In genomic region chr6:124399738-124400137, GRCm38 (mm10) we compare ENCODE assay signal across 23 mouse cellular contexts.
"Had no signal": no experiment of that assay in that cellular context is flagged by ENCODE, and none has a peak within 500 bp of the region (broad histone marks: within the 10 kb centered on the region; RNA-seq: fewer than 3 reads in every experiment).

No protein-coding gene starts in this region.

- DNase-seq: kidney, adult 18-20 months; kidney, adult 9 months; kidney, postnatal 14 days; layer of hippocampus, adult 9-11 months; liver; liver, postnatal 0 days; lung, embryonic 14.5 days; right cerebral cortex, postnatal 14 days; right cerebral cortex, postnatal 4 days; thymus, postnatal 25 days had no signal

- H3K27me3 ChIP-seq: limb, embryonic 13.5 days; megakaryocyte, embryonic 14.5 days; midbrain, embryonic 13.5 days; neural tube, embryonic 13.5 days had no signal

- H3K27ac ChIP-seq: layer of hippocampus, adult 2 months; limb, embryonic 10.5 days; limb, embryonic 13.5 days; liver, embryonic 14.5 days; macrophage; midbrain, embryonic 10.5 days; midbrain, embryonic 13.5 days; neural tube, embryonic 13.5 days had no signal

- H3K4me2 ChIP-seq: limb, embryonic 13.5 days; lung, embryonic 14.5 days; midbrain, embryonic 13.5 days; neural tube, embryonic 13.5 days had no signal

- ATAC-seq: intestine, embryonic 16.5 days; liver, postnatal 0 days; lung, postnatal 0 days; midbrain, embryonic 13.5 days; midbrain, embryonic 16.5 days had no signal

- H3K9me3 ChIP-seq: limb, embryonic 10.5 days; limb, embryonic 13.5 days; midbrain, embryonic 10.5 days; midbrain, embryonic 13.5 days; neural tube, embryonic 13.5 days had no signal

- H3K4me3 ChIP-seq: layer of hippocampus, adult 2 months; limb, embryonic 10.5 days; limb, embryonic 13.5 days; megakaryocyte, embryonic 14.5 days; midbrain, embryonic 10.5 days; midbrain, embryonic 13.5 days; myocyte; neural tube, embryonic 13.5 days had no signal

- H3K9ac ChIP-seq: limb, embryonic 13.5 days; liver, embryonic 14.5 days; liver, postnatal 0 days; lung, embryonic 14.5 days; midbrain, embryonic 13.5 days; neural tube, embryonic 13.5 days had no signal

- H3K4me1 ChIP-seq: limb, embryonic 10.5 days; limb, embryonic 13.5 days; midbrain, embryonic 10.5 days; midbrain, embryonic 13.5 days; neural tube, embryonic 13.5 days had no signal
